Mouse (Mus musculus): ENCODE measurements around the gene Gucd1. TPM values are rescaled to one million over a fixed set of nuclear protein-coding genes. Genes with fewer than 3 reads are reported as not detected.
A peak's percentile ranks its signal among the peaks of the same experiment; 100 is the strongest.

Gene Gucd1
- polyA plus RNA-seq, 2 experiments: 34.0 to 39.2 TPM

GRCm38 (mm10) chr10:75552701-75553450 is 35.1 kb upstream of the Gucd1 start:
- Histone ChIP-seq H3K9ac (ENCODE audit: low read depth, low read length, severe bottlenecking) (no peak overlapping the region), H3K9me3 (ENCODE audit: control insufficient read depth, low read length) (no peaks in the 10 kb centered on the region), H3K4me1 (ENCODE audit: control insufficient read depth, insufficient read depth, low read length) (peaks cover 21% of the 10 kb centered on the region), H3K4me2 (replicated peaks; ENCODE audit: low read depth, low read length, severe bottlenecking) (no peak overlapping the region), H3K27me3 (ENCODE audit: control insufficient read depth, insufficient read depth, low read length) (no peaks in the 10 kb centered on the region), H3K36me3 (ENCODE audit: control insufficient read depth, insufficient read depth, low read length) (no peaks in the 10 kb centered on the region), H3K4me3 (replicated peaks; ENCODE audit: low read length) (no peak overlapping the region), H3K27ac (replicated peaks; ENCODE audit: low read depth, low read length) (no peak overlapping the region)
- ATAC-seq (ENCODE audit: low FRiP score, low read depth) (no peak), DNase-seq (ENCODE audit: low spot score) (no peak)
- 59% methylated on average over 13 of the region's 13 CpGs for WGBS
- no peak for TF ChIP-seq POLR2A (IDR thresholded peaks at IDR 0.05; ENCODE audit: borderline replicate concordance, extremely low read depth, insufficient read depth, insufficient read length)

GRCm38 (mm10) chr10:75552106-75552505 is 34.3 kb upstream of the Gucd1 start:
- Histone ChIP-seq H3K9me3 (ENCODE audit: control insufficient read depth, low read length) (no peaks in the 10 kb centered on the region), H3K27me3 (ENCODE audit: control insufficient read depth, insufficient read depth, low read length) (no peaks in the 10 kb centered on the region), H3K27ac (replicated peaks; ENCODE audit: low read depth, low read length) (no peak overlapping the region), H3K4me2 (replicated peaks; ENCODE audit: low read depth, low read length, severe bottlenecking) (no peak overlapping the region), H3K4me3 (replicated peaks; ENCODE audit: low read length) (no peak overlapping the region), H3K4me1 (ENCODE audit: control insufficient read depth, insufficient read depth, low read length) (peaks cover 23% of the 10 kb centered on the region), H3K36me3 (ENCODE audit: control insufficient read depth, insufficient read depth, low read length) (no peaks in the 10 kb centered on the region), H3K9ac (ENCODE audit: low read depth, low read length, severe bottlenecking) (no peak overlapping the region)
- 79% methylated on average over 2 of the region's 2 CpGs for WGBS
- no peak for TF ChIP-seq POLR2A (IDR thresholded peaks at IDR 0.05; ENCODE audit: borderline replicate concordance, extremely low read depth, insufficient read depth, insufficient read length)
- DNase-seq (ENCODE audit: low spot score) (no peak), ATAC-seq (ENCODE audit: low FRiP score, low read depth) (no peak)

- DNase-seq (ENCODE audit: low spot score): no peak
- peaks cover 17% of the 10 kb centered on the region for H3K4me1 ChIP-seq (ENCODE audit: control insufficient read depth, insufficient read depth, low read length)
- H3K4me2 ChIP-seq (replicated peaks; ENCODE audit: low read depth, low read length, severe bottlenecking): no peak overlapping the region
- TF ChIP-seq POLR2A (IDR thresholded peaks at IDR 0.05; ENCODE audit: borderline replicate concordance, extremely low read depth, insufficient read depth, insufficient read length): no peak
- no peaks in the 10 kb centered on the region for H3K9me3 ChIP-seq (ENCODE audit: control insufficient read depth, low read length)
- no peaks in the 10 kb centered on the region for H3K27me3 ChIP-seq (ENCODE audit: control insufficient read depth, insufficient read depth, low read length)
- no peak overlapping the region for H3K27ac ChIP-seq (replicated peaks; ENCODE audit: low read depth, low read length)
- H3K4me3 ChIP-seq (replicated peaks; ENCODE audit: low read length): no peak overlapping the region
- WGBS: 64% methylated on average over 12 of the region's 12 CpGs
- no peak overlapping the region for H3K9ac ChIP-seq (ENCODE audit: low read depth, low read length, severe bottlenecking)
- H3K36me3 ChIP-seq (ENCODE audit: control insufficient read depth, insufficient read depth, low read length): no peaks in the 10 kb centered on the region
- no peak for ATAC-seq (ENCODE audit: low FRiP score, low read depth)
Measured at GRCm38 (mm10) chr10:75551175-75551574, 33.4 kb upstream of the Gucd1 start.

GRCm38 (mm10) chr10:75549886-75550285 is 32.1 kb upstream of the Gucd1 start:
- Histone ChIP-seq H3K4me1 (ENCODE audit: control insufficient read depth, insufficient read depth, low read length) (peaks cover 14% of the 10 kb centered on the region), H3K9me3 (ENCODE audit: control insufficient read depth, low read length) (no peaks in the 10 kb centered on the region), H3K27ac (replicated peaks; ENCODE audit: low read depth, low read length) (no peak overlapping the region), H3K4me3 (replicated peaks; ENCODE audit: low read length) (no peak overlapping the region), H3K27me3 (ENCODE audit: control insufficient read depth, insufficient read depth, low read length) (no peaks in the 10 kb centered on the region), H3K4me2 (replicated peaks; ENCODE audit: low read depth, low read length, severe bottlenecking) (no peak overlapping the region), H3K9ac (ENCODE audit: low read depth, low read length, severe bottlenecking) (no peak overlapping the region), H3K36me3 (ENCODE audit: control insufficient read depth, insufficient read depth, low read length) (no peaks in the 10 kb centered on the region)
- ATAC-seq (ENCODE audit: low FRiP score, low read depth): no peak
- DNase-seq (ENCODE audit: low spot score): no peak
- WGBS: 64% methylated on average over 7 of the region's 7 CpGs
- TF ChIP-seq POLR2A (IDR thresholded peaks at IDR 0.05; ENCODE audit: borderline replicate concordance, extremely low read depth, insufficient read depth, insufficient read length): no peak

- H3K4me3 ChIP-seq (replicated peaks; ENCODE audit: low read length): no peak overlapping the region; the same call in 1 of the 2 replicates
Measured at GRCm38 (mm10) chr10:75548486-75548885, 30.7 kb upstream of the Gucd1 start.

More at GRCm38 (mm10) chr10:75548486-75548885, 30.7 kb upstream of the Gucd1 start:
- WGBS: 21% methylated on average over 14 of the region's 14 CpGs
- H3K27me3 ChIP-seq (ENCODE audit: control insufficient read depth, insufficient read depth, low read length): no peaks in the 10 kb centered on the region
- peak overlapping the region; percentile 33; the same call in 1 of the 2 replicates for H3K27ac ChIP-seq (replicated peaks; ENCODE audit: low read depth, low read length)
- no peak for TF ChIP-seq POLR2A (IDR thresholded peaks at IDR 0.05; ENCODE audit: borderline replicate concordance, extremely low read depth, insufficient read depth, insufficient read length)
- no peak overlapping the region for H3K9ac ChIP-seq (ENCODE audit: low read depth, low read length, severe bottlenecking)
- peaks cover 14% of the 10 kb centered on the region for H3K4me1 ChIP-seq (ENCODE audit: control insufficient read depth, insufficient read depth, low read length)
- H3K36me3 ChIP-seq (ENCODE audit: control insufficient read depth, insufficient read depth, low read length): no peaks in the 10 kb centered on the region
- ATAC-seq (ENCODE audit: low FRiP score, low read depth) (peak; percentile 80; the same call in 1 of the 2 replicates), DNase-seq (ENCODE audit: low spot score) (peak; percentile 59)
- H3K9me3 ChIP-seq (ENCODE audit: control insufficient read depth, low read length): no peaks in the 10 kb centered on the region
- H3K4me2 ChIP-seq (replicated peaks; ENCODE audit: low read depth, low read length, severe bottlenecking): peak overlapping the region; percentile 35

Measured in limb, embryonic 14.5 days (tissue).